Mouse (Mus musculus): ENCODE results near the gene Ybey.

The Ybey gene

DNA sequence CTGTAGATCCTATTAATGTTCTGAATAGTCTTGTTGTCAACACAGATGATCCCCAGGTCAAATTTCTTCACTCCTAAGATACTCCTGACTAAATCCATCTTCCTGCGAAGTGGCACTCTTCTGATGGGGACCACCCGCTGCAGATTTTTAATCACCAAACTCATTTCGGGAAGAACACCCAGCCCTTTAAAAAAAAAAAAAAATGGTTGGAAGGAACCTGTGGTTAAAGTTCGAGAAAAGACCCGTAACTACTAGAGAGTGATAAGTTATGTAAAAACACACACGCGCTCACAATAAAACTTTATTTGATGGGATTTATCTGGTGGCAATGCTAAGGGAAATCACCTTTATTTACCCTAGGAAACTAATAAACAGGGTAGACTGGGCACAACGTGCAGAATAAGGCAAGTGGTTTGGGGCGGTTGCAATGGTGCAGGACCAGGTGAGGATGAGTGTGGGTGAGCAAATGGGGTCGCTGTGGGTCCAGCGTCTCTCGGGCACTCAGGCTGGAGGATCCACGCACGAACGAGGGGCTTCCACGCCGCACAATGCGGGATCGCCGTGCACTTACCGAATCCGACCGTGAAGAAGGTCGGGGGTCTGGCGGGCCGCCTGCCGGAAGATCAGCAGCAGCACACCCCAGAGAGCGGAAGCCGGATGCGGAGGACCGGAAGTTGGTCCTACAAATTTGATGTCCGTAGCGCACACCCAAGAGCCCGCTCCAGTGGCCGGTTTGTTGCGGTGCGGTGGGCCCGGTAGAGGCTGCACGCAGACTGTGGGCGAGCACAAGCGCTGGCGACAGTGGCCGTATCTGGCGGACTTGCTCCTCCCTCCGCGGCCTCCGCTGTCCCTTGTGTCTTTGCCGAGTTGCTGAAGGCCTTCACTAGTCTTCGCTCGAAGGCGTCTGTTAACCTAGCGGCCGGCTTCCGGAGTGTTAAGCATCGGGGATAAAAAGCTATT lies at the start of gene Ybey, which contains the start of gene Mcm3ap:
Gene Ybey, minus strand, starts transcription at position 912 of the 960 bp plus-strand sequence.
Gene Mcm3ap, plus strand, starts transcription at position 725 of the 960 bp plus-strand sequence.
- peak; percentile 84 for DNase-seq (ENCODE audit: low read depth, low spot score)

DNA sequence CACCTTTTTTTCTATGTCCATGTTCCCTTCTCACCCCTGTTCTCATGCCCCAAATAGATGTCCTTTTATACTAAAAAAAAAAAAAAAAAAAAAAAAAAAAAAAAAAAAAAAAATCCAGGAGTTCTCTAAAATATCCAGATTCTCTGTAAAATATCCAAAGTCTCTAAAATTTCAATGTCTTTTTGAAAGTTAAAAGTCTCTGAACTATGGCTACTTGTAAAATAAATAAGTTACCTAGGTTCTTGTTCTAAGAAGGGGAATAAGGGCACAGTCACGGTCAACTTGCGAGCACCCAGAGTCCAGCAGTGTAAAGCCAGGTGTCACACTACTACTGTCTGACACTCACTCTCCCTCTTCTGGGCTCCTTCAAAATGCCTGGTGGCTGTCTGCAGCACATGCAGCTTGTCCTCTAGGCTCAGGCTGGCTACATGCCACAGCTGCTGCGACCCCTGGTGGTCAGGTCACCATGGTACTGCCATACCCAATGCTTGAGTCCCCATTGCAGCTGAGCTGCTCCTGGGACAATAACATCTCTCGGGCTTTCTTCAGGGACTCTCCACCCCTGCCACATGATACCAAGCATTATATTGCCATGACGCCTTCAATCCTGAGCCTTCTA lies 44.2 kb upstream of the Ybey start:
- peak; percentile 37 for DNase-seq (ENCODE audit: low read depth, low spot score)

DNA sequence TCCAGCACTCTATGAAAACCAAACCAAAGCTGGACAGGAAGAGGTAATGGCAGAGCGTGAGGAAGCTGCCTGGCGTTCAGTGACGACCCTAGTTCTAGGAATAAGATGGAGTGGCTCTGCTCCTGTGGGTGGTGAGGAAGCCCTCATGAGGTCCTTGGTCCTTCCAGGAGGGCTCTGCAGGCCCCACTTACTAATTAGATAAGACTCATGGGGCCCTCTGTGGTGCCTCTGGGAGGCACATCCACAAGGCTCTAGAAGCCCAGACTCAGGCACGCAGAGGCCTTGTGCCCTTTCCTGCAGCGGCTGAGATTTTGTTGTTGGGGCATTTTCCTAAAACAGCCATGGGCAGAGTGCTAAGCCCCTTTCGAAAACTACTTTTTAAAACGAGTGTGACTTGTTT lies 37.0 kb upstream of the Ybey start:
- DNase-seq (ENCODE audit: low read depth, low spot score) = no peak

DNA sequence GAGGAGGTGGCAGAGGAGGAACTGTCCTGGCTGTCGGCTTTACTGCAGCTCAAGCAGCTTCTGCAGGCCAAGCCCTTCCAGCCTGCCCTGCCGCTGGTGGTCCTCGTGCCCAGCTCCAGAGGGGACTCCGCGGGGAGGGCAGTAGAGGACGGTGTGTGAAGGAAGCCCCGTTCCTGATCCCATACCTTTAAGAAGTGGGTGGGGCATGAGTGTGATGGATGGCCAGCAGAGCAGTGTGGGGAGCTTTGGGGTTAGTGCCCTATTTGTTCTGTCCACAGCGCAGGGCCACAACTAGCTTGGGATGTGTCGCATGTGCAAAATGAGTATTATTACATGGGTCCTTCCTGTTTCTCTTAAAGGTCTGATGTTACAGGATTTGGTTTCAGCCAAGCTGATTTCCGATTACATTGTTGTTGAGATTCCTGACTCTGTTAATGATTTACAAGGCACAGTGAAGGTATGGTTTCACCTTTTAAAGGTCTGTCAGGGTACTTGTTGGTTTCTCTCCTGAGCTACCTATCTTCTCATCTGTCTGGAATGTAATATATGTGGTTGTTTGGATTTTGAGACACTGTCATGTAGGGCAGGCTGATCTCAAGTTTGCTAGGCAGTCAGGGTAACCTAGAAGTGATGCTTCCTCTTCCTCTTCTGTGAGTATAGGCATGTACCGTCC lies 35.5 kb upstream of the Ybey start:
- no peak for DNase-seq (ENCODE audit: low read depth, low spot score)

DNA sequence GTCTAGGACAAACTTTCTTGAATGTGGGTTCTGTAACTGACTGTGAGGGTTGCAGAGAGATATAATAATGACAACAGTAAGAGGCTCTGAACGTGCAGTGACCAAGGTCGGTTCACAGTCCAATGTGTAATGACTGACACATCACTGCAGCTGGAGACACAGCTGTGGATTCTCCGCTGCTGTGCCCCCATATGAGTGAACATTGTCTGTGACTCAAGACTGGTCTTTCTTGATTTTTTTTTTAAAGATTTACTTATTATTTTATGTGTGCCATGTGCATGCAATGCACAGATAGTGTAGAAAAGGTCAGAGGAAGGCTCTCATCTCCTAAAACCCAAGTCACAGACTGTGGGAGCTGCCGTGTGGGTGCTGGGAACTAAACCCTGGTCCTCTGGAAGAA lies 28.6 kb upstream of the Ybey start:
- DNase-seq (ENCODE audit: low read depth, low spot score) = no peak

DNA sequence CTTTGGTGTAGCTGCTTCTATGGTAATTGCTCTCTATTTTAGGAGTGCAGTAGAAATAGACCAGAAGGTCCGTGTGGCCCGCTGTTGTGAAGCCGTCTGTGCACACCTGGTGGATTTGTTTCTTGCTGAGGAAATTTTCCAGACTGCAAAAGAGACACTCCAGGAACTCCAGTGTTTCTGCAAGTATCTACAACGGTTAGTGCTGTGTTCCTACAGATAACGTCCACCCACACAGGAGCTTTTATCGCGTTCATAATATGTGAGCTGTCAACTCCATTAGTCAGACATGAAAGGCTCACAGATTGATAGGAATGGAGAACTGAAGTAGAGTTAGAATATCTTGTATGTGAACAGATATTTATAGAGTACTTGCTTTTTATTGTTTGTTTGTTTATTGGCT lies 27.5 kb upstream of the Ybey start:
- no peak for DNase-seq (ENCODE audit: low read depth, low spot score)

DNA sequence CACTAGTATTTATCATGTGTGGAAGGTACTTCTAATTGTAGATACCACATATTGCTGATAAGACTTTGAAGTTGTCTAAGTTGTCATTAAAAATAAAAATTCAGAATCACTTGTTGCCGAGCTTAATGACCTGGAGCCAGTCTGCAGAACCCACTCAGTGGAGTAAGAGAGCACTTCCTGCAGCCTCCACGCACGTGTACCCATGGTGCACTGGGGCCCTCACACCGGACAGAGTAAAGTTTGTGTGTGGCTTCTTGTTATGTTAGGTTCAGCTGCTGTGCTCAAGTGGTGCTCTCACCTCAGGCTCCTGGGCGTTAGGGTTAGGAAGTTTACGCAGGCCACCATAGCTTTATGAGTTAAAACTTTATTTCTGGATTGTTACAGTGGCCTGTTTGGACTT lies 26.6 kb upstream of the Ybey start:
- DNase-seq (ENCODE audit: low read depth, low spot score) = no peak

DNA sequence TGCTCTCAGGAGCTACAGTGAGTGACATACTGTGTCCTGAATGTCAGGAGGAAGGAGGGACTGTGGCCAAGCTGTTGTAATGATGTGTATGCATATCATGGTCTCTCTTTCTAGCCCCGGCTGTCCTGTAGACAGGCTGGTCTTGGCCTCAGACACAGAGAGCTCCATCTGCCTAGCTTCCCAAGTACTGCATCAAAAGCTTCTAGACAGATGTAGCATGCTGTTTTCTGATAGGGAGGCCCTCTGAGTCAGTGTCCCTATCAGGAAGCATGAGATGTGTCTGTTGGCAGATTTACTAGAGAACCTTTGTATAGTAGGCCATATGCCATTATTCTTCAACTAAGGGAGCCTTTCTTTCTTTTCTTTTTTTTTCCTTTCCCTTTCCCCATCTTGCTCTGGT lies 24.6 kb upstream of the Ybey start:
- no peak for DNase-seq (ENCODE audit: low read depth, low spot score)

DNA sequence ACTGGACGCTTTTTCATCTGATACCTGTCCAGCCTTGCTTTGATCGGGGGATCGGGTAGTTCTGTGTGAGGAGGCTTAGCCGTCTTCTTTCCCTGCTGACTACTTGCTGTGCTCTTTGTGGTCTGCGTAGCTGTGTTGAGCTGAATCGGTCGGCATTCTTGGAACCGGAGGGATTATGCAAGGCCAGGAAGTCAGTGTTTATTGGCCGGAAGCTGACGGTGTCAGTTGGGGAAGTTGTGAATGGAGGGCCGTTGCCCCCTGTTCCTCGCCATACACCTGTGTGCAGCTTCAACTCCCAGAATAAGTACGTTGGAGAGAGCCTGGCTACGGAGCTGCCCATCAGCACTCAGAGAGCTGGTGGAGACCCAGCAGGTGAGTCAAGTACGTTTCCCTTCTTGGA lies 20.3 kb upstream of the Ybey start:
- no peak for DNase-seq (ENCODE audit: low read depth, low spot score)

DNA sequence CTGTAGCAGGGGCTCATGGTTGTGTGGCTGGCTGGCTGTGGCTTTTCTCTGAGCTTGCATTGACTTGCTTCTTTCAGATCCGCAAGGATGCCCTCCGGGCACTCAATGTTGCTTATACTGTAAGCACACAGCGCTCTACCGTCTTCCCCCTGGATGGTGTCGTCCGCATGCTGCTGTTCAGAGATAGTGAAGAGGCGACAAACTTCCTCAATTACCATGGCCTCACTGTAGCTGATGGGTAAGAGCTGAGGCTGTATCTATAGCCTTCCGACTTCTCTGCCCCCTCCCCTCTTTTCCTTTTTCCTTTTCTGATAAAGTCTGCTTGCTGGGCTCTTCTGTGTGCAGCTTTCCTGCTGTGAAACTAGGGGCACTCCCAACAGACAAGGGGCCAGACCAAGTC lies 19.4 kb upstream of the Ybey start:
- no peak for DNase-seq (ENCODE audit: low read depth, low spot score)

DNA sequence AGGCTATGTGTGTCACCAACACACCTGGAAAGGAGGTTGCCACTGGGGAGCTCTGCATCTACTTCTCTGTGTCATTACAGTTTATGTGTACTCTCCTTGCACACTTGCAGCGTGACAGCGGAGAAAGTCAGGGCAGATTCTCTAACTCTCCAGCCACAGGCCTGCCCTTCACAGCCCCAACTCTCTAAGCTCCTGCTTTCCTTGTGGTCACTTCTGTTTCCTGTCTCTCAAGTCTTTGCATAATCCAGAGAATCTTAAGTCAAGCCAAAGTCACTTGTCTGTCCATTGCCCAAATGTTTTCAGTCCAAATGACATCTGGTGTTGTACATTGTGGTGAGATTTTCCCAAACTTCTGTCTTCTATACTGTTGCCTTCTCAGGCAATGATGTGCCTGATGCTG lies 17.4 kb upstream of the Ybey start:
- DNase-seq (ENCODE audit: low read depth, low spot score) = no peak

DNA sequence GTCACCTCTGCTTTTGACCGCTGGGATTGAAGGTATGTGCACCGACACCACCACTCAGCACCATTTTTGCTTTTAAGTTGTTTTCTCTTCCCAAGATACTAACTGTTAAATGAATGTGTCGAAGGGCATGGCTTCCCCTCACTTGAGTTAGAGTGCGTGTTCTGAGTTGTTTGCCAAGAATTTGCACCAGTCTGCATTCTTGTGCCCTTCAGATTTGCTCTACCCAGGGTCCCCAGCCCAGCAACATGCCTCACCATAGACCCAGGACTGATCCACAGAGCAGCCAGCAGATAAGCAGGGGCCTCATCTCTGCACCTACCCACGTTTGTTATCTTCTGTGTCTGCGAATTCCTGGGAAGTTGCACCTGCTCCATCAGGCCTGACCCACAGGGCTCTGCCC lies 12.6 kb upstream of the Ybey start:
- no peak for DNase-seq (ENCODE audit: low read depth, low spot score)

DNA sequence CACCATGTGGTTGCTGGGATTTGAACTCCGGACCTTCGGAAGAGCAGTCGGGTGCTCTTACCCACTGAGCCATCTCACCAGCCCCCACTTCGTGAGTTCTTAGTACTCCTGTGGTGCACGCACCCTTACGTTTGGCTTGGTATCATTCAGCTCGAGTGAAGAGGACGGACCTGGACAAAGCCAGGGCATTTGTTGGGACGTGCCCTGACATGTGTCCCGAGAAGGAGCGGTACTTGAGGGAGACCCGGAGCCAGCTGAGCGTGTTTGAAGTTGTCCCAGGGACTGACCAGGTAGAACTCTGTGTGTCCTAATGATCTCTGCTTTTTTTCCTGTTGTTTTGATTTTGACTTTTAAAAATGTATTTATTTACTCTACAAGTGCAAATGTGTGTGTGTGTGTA lies 11.9 kb upstream of the Ybey start:
- no peak for DNase-seq (ENCODE audit: low read depth, low spot score)

DNA sequence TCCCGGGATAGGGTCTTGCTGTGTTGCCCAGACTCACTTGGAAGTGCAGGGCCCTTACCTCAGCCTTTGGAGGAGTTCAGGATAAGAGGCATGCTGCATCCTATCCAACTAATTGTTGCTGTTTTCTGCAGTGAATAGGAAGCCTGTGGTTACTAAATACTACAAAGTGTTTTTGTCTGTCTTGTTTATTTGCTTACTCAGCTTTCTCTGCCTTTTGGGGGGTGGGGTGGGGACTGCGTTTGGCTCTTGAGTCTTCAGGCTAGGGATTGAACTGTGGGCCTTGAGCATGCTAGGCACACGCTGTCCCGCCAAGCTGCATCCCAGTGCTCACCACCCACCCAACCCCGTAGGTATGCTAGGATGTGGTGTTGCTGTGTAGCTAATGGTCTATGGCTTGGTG lies 4.8 kb upstream of the Ybey start:
- DNase-seq (ENCODE audit: low read depth, low spot score) = no peak

DNA sequence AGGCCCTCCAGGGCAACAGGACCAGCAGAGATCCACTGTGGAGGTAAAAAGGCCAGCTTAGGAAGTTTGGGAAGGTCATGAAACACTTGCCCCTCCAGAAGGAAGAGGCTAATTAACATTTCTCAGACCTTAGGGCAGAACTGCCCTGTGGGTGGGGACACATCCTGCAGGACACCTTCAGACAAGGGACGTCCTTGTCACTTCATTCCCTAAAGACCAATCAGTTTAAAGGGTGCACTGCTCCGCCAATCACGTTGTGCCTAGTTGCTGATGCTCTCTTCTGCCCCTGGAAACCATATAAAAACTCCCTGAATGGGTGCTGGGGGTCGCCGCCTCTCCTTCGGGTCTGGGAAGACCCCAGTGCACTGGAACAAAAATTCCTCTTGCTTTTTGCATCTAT lies 6.2 kb downstream of the Ybey start:
- DNase-seq (ENCODE audit: low read depth, low spot score) = no peak

DNA sequence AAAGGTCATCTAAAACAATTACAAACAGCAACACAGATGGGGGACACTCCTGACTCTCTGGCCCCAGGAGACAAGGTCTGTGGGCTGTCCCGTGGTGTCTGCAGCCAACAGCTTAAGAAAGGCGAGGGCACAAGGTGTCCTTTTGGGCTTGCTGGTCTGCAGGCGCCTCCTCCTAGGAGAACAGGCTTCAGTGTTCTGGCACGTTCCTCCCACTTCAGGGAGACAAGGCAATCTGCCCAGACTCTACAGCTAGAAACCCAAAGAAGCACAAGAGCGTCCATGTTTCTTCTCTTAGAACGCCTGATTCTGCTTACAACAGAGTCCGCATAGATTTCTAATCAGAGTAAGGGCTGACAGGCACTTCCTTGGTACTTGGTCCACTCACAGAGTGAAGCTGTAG lies 6.6 kb downstream of the Ybey start:
- DNase-seq (ENCODE audit: low read depth, low spot score) = no peak

DNA sequence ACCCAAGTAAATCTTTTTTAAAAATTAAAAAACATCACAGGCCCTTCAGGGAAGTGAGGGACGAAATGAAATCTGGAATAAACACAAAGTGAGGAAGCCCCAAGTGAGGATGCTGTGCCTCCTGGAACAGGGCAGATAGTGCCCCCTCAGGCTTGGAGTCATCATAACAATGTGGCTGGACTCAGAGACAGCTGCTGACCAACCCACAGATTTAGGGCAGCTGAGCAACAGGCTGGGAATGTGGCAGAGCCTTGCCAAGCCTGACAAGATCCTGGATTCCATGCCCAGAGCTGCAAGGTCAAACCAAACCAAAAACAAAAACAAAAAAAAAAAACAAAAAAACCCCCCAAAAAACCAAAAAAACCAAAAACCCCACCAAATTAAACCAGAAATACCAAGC lies 7.7 kb downstream of the Ybey start:
- no peak for DNase-seq (ENCODE audit: low read depth, low spot score)

DNA sequence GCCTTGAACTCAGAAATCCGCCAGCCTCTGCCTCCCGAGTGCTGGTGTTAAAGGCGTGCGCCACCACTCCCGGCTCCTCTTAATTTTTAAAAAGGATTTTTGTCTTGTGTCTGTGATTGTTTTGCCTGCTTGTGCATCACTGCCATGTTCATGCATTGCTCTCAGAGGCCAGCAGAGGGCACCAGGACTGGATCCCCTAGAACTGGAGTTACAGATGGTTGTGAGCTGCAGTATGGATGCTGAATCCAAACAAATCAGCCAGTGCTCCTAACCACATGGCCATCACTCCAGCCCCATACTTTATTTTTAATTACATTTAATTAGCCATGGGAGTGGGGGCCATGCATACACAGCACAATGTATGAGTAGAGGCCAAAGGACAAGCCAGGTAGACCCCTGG lies 13.6 kb downstream of the Ybey start:
- peak; percentile 26 for DNase-seq (ENCODE audit: low read depth, low spot score)

DNA sequence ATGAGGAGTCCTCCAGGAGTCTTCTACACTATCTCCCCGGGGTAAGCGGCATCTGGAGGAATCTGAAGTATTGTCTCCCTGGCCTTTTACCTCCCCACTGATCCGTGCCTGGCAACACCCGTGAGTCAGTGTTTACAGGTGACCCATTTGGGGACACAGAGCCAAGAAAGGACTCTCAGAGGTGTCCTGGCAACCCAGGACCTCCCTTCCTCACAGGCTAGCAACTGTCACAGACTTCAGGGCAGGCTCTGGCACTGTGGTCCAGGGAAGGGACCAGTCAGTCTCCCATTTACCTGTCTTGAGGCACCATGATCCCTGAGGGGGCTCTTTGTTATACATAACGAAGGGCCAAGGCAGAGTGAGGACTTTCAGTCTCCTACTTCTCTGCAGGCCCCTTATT lies 20.1 kb downstream of the Ybey start, which contains the start of gene 2610028H24Rik:
Gene 2610028H24Rik, plus strand, starts transcription at position 231 of the 400 bp plus-strand sequence.
- DNase-seq (ENCODE audit: low read depth, low spot score) = no peak

DNA sequence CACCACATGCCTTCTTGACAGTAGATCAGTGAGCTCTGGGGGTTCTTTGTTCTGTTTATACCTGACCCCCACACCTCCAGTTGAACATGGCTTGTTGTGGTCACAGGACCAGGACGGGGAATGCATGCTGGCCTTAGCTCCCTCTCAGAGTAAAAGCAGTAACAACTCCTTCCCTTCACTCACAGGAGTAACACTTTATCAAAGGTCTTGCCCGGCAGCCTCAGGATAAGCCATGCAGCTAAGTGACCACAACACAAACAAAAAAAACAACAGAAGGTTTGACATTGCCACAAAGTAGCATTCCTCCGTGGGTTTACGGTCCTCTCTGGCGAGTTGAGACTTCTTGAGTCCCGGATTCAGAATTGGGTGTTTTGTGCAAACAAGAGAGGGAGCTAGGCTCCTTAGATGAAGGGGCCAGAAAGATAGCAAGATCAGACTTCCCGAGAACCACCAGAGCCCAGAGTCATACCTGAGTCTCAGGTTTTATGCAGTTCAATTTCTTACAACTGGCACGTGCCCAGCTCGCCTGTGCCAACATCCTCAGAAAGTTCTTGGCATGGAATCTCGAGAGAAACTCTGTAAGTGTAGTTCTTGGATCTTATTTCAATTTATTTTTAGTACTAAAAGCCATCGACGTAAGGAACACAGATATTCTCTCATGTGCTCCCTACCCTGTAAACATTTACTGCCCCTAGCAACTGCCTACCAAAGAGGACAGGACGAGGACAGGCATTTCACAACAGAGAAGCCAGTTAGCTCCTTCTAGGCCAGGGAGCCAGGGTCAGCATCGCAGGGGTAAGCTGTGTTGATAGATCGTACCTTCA lies 21.3 kb downstream of the Ybey start:
- no peak for DNase-seq (ENCODE audit: low read depth, low spot score)

DNA sequence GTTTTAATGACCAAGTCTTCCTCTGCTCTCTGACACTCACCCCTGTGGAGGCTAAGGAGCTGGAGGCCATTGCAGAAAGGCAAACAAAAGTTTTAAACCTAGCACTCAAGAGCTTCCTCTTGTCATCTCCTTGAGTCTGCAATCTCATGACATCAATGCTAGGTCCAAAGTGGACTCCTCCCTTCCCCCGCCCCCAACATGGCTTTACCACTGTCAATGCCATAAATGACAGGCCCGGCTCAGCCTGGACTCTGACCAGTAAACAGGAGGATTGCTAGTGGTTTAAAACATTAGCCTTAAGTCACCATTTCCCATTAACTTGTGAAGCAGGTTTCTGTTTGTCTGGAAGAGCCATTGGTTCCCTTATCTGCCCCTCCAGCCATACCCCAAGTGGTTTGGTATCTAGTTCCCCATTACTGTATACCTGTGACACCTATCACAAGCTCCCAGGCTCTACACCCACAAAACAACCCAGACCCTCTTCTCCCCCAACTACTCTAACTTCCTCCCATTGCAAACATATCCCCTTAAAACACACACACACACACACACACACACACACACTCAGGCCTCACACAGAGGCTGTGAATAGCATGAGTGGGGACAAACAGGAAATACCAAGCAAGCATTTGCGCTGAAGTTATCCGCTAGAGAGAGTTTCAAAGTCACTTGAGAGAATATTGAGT lies 22.8 kb downstream of the Ybey start:
- no peak for DNase-seq (ENCODE audit: low read depth, low spot score)

Measured in retina, adult 2 months (tissue).